Mouse (Mus musculus): ENCODE data around the gene Gsg1. TPM values are rescaled to one million over a fixed set of nuclear protein-coding genes. Genes with fewer than 3 reads are reported as not detected.

Gene Gsg1
- polyA plus RNA-seq, 1 experiment from 2014 or later, result 0.13 TPM

DNA sequence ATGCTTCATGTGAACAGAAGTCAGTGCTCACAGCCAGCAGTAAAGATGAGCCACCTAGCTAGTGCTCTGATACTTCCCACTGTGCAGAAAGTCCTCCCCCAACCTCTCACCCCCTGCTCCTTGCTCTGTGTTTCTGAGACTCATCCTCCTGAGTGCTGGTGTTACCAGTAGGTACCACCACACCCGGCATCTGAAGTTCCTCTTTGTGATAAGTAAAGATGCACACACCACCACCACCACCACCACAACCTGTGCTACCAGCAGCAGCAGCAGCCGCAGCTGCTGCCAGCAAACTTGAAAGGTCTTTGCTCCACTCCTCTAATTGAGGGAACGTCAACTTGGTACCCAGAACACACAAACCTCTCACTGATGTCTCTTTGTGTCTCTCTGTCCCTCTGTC, 13.1 kb upstream of the Gsg1 start:
- H3K27ac ChIP-seq (ENCODE audit: low read length), result no peak overlapping the region
- no peaks in the 10 kb centered on the region for H3K9me3 ChIP-seq (replicated peaks; ENCODE audit: control insufficient read depth, low read length)
- no peak overlapping the region for H3K4me2 ChIP-seq (ENCODE audit: low read depth, low read length)
- no peak overlapping the region for H3K4me3 ChIP-seq (ENCODE audit: low read depth, low read length)
- no peaks in the 10 kb centered on the region for H3K27me3 ChIP-seq (ENCODE audit: control insufficient read depth, insufficient read depth, low read depth, low read length)
- H3K9ac ChIP-seq (ENCODE audit: low read depth, low read length), result no peak overlapping the region
- no peak for ATAC-seq (ENCODE audit: low read depth)
- H3K4me1 ChIP-seq (ENCODE audit: control insufficient read depth, low read depth, low read length), result no peaks in the 10 kb centered on the region
- WGBS (ENCODE audit: insufficient replicate concordance), result 24% methylated on average over 3 of the region's 3 CpGs
- no peaks in the 10 kb centered on the region for H3K36me3 ChIP-seq (ENCODE audit: control insufficient read depth, insufficient read depth)

GRCm38 (mm10) chr6:135266056-135266455, 11.9 kb upstream of the Gsg1 start:
- ATAC-seq (ENCODE audit: low read depth), result no peak
- WGBS (ENCODE audit: insufficient replicate concordance), result 56% methylated on average over 1 of the region's 1 CpGs
- Histone ChIP-seq H3K27ac (ENCODE audit: low read length) (no peak overlapping the region), H3K9me3 (replicated peaks; ENCODE audit: control insufficient read depth, low read length) (no peaks in the 10 kb centered on the region), H3K36me3 (ENCODE audit: control insufficient read depth, insufficient read depth) (no peaks in the 10 kb centered on the region), H3K9ac (ENCODE audit: low read depth, low read length) (no peak overlapping the region), H3K4me2 (ENCODE audit: low read depth, low read length) (no peak overlapping the region), H3K4me1 (ENCODE audit: control insufficient read depth, low read depth, low read length) (no peaks in the 10 kb centered on the region), H3K4me3 (ENCODE audit: low read depth, low read length) (no peak overlapping the region), H3K27me3 (ENCODE audit: control insufficient read depth, insufficient read depth, low read depth, low read length) (no peaks in the 10 kb centered on the region)

DNA sequence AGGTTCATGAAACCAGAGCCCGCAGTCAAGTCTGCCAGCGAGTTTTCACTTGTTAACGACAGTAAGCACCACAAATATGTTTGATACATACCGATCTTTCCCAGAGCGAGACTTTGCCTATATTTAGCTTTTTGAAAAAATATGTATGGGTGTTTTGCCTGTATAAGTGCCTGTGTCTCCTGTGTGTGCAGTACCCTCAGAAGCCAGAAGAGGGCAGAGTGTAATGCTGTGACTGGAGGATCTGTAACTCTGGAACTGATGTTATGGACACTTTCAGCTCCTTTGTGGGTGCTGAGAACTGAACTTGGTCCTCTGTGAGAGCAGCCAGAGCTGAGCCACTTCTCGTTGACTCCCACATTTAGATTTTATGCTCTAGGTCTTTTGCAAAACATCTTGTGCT, 10.0 kb upstream of the Gsg1 start:
- no peak for ATAC-seq (ENCODE audit: low read depth)

DNA sequence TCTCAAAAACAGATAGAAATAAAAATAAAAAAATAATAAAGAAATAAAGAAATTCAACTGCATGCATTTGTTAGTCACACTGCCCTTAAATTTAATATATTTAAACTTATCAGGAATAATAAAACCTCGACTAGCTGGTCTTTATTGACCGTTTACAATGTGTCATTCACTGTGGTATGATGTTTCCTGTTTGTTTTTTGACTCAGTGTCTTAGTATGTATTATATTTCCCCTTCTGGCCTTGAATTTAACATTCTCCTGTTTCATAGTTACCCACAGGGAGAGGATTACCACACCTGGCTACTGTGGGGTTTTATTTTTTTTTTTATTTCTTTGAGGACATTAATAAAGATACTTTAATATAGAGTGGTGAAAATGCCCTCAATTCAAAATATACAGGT, 8.4 kb upstream of the Gsg1 start:
- no peaks in the 10 kb centered on the region for H3K9me3 ChIP-seq (replicated peaks; ENCODE audit: control insufficient read depth, low read length)
- no peaks in the 10 kb centered on the region for H3K36me3 ChIP-seq (ENCODE audit: control insufficient read depth, insufficient read depth)
- no peaks in the 10 kb centered on the region for H3K27me3 ChIP-seq (ENCODE audit: control insufficient read depth, insufficient read depth, low read depth, low read length)
- 36% methylated on average over 2 of the region's 2 CpGs for WGBS (ENCODE audit: insufficient replicate concordance)
- no peak for ATAC-seq (ENCODE audit: low read depth)
- no peak overlapping the region for H3K4me2 ChIP-seq (ENCODE audit: low read depth, low read length)
- no peaks in the 10 kb centered on the region for H3K4me1 ChIP-seq (ENCODE audit: control insufficient read depth, low read depth, low read length)
- no peak overlapping the region for H3K4me3 ChIP-seq (ENCODE audit: low read depth, low read length)
- no peak overlapping the region for H3K27ac ChIP-seq (ENCODE audit: low read length)
- no peak overlapping the region for H3K9ac ChIP-seq (ENCODE audit: low read depth, low read length)

More for the DNA sequence above, 10.0 kb upstream of the Gsg1 start:
- Histone ChIP-seq H3K4me3 (ENCODE audit: low read depth, low read length) (no peak overlapping the region), H3K4me2 (ENCODE audit: low read depth, low read length) (no peak overlapping the region), H3K27ac (ENCODE audit: low read length) (no peak overlapping the region), H3K9me3 (replicated peaks; ENCODE audit: control insufficient read depth, low read length) (no peaks in the 10 kb centered on the region), H3K4me1 (ENCODE audit: control insufficient read depth, low read depth, low read length) (no peaks in the 10 kb centered on the region), H3K9ac (ENCODE audit: low read depth, low read length) (no peak overlapping the region), H3K27me3 (ENCODE audit: control insufficient read depth, insufficient read depth, low read depth, low read length) (no peaks in the 10 kb centered on the region), H3K36me3 (ENCODE audit: control insufficient read depth, insufficient read depth) (no peaks in the 10 kb centered on the region)
- 79% methylated on average over 6 of the region's 6 CpGs for WGBS (ENCODE audit: insufficient replicate concordance)

- Histone ChIP-seq H3K4me3 (ENCODE audit: low read depth, low read length) (no peak overlapping the region), H3K36me3 (ENCODE audit: control insufficient read depth, insufficient read depth) (no peaks in the 10 kb centered on the region), H3K4me2 (ENCODE audit: low read depth, low read length) (no peak overlapping the region), H3K27ac (ENCODE audit: low read length) (no peak overlapping the region), H3K27me3 (ENCODE audit: control insufficient read depth, insufficient read depth, low read depth, low read length) (no peaks in the 10 kb centered on the region), H3K9ac (ENCODE audit: low read depth, low read length) (no peak overlapping the region), H3K4me1 (ENCODE audit: control insufficient read depth, low read depth, low read length) (no peaks in the 10 kb centered on the region), H3K9me3 (replicated peaks; ENCODE audit: control insufficient read depth, low read length) (no peaks in the 10 kb centered on the region)
- WGBS (ENCODE audit: insufficient replicate concordance), result 63% methylated on average over 9 of the region's 9 CpGs
- no peak for ATAC-seq (ENCODE audit: low read depth)
Observed at GRCm38 (mm10) chr6:135261124-135261523, 7.0 kb upstream of the Gsg1 start.

DNA sequence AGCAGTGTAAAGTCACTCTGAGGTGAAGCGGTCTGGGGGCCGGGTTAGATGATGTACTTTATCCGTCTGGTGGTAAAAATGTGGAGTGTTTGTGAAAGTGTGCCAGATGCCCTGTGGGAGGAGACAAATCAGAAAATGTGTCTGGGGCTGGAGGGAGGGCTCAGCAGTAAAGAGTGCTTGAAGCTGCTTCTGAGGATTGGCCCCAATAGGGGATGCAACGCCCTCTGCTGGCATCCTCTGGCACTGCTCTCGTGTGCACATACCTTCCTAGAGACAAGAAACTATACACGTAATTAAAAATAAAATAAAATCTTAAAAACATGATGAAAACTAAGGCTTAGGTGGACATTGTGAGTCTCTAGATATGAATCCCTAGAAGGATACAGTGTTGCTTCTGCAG, 6.3 kb upstream of the Gsg1 start:
- Histone ChIP-seq H3K27me3 (ENCODE audit: control insufficient read depth, insufficient read depth, low read depth, low read length) (no peaks in the 10 kb centered on the region), H3K9me3 (replicated peaks; ENCODE audit: control insufficient read depth, low read length) (no peaks in the 10 kb centered on the region), H3K36me3 (ENCODE audit: control insufficient read depth, insufficient read depth) (no peaks in the 10 kb centered on the region), H3K4me1 (ENCODE audit: control insufficient read depth, low read depth, low read length) (no peaks in the 10 kb centered on the region), H3K4me3 (ENCODE audit: low read depth, low read length) (no peak overlapping the region), H3K4me2 (ENCODE audit: low read depth, low read length) (no peak overlapping the region), H3K9ac (ENCODE audit: low read depth, low read length) (no peak overlapping the region), H3K27ac (ENCODE audit: low read length) (no peak overlapping the region)
- no peak for ATAC-seq (ENCODE audit: low read depth)
- 77% methylated on average over 6 of the region's 6 CpGs for WGBS (ENCODE audit: insufficient replicate concordance)

GRCm38 (mm10) chr6:135252728-135253077, 1.4 kb downstream of the Gsg1 start:
- Histone ChIP-seq H3K4me2 (ENCODE audit: low read depth, low read length) (no peak overlapping the region), H3K4me3 (ENCODE audit: low read depth, low read length) (no peak overlapping the region), H3K36me3 (ENCODE audit: control insufficient read depth, insufficient read depth) (no peaks in the 10 kb centered on the region), H3K27ac (ENCODE audit: low read length) (no peak overlapping the region), H3K9me3 (replicated peaks; ENCODE audit: control insufficient read depth, low read length) (no peaks in the 10 kb centered on the region), H3K4me1 (ENCODE audit: control insufficient read depth, low read depth, low read length) (no peaks in the 10 kb centered on the region; the same call in none of the 2 replicates), H3K27me3 (ENCODE audit: control insufficient read depth, insufficient read depth, low read depth, low read length) (peaks cover 23% of the 10 kb centered on the region), H3K9ac (ENCODE audit: low read depth, low read length) (no peak overlapping the region)
- peak; percentile 30; the same call in 1 of the 2 replicates for ATAC-seq (ENCODE audit: low read depth)
- WGBS (ENCODE audit: insufficient replicate concordance), result 4% methylated on average over 16 of the region's 16 CpGs

DNA sequence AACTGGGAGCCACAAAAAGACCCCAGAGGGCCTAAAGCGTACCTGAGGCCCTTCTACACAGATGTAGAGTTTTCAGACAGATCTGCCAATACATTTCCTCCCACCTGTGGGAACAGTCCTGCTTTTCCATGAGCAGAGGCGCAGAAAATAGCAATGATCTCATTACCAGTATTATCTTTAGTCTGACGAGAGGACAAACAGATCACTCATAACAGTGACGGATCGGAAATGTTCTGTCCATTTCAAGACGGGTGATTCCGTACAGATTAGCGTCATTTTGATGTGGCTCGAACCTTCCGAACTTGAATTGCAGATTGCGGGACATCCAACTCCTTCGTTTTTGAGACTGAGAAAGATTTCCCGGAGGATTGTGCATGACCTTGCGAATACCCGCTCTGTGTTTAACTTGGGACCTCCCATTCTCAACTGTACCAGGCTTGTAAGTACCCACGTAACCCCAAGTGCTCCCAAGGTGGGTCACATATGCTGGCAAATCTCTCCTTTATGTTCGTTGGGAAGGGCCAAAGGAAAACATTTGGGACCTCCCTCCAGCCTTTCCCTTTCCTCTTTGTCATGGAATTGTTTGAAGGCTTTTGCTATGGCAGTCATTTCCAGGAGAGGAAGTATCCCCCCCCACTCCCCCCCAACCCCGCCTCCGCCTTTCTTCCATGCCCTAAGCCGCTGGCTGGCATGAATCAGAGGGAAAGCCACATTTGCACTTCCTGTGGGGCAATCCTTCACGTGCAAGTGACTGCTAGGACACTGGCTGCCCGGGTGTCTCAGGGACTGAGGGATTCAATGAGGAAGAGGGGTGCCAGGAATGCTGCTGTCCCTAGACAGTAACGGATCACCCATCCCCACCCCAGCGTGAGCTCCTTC, 2.1 kb downstream of the Gsg1 start:
- H3K4me1 ChIP-seq (ENCODE audit: control insufficient read depth, low read depth, low read length), result no peaks in the 10 kb centered on the region; the same call in none of the 2 replicates
- H3K4me3 ChIP-seq (ENCODE audit: low read depth, low read length), result no peak overlapping the region
- H3K9me3 ChIP-seq (replicated peaks; ENCODE audit: control insufficient read depth, low read length), result no peaks in the 10 kb centered on the region
- H3K36me3 ChIP-seq (ENCODE audit: control insufficient read depth, insufficient read depth), result no peaks in the 10 kb centered on the region
- 41% methylated on average over 24 of the region's 24 CpGs for WGBS (ENCODE audit: insufficient replicate concordance)
- H3K9ac ChIP-seq (ENCODE audit: low read depth, low read length), result no peak overlapping the region
- H3K27me3 ChIP-seq (ENCODE audit: control insufficient read depth, insufficient read depth, low read depth, low read length), result peaks cover 23% of the 10 kb centered on the region
- H3K4me2 ChIP-seq (ENCODE audit: low read depth, low read length), result no peak overlapping the region
- 0 out of 2 replicates have a peak, but pooled peaks have one; percentile 11 for ATAC-seq (ENCODE audit: low read depth)
- H3K27ac ChIP-seq (ENCODE audit: low read length), result no peak overlapping the region

GRCm38 (mm10) chr6:135250926-135251699, 3.0 kb downstream of the Gsg1 start:
- ATAC-seq (ENCODE audit: low read depth), result no peak
- Histone ChIP-seq H3K9ac (ENCODE audit: low read depth, low read length) (no peak overlapping the region), H3K4me1 (ENCODE audit: control insufficient read depth, low read depth, low read length) (no peaks in the 10 kb centered on the region; the same call in none of the 2 replicates), H3K9me3 (replicated peaks; ENCODE audit: control insufficient read depth, low read length) (no peaks in the 10 kb centered on the region), H3K4me3 (ENCODE audit: low read depth, low read length) (no peak overlapping the region), H3K36me3 (ENCODE audit: control insufficient read depth, insufficient read depth) (no peaks in the 10 kb centered on the region), H3K27ac (ENCODE audit: low read length) (no peak overlapping the region), H3K27me3 (ENCODE audit: control insufficient read depth, insufficient read depth, low read depth, low read length) (peaks cover 23% of the 10 kb centered on the region), H3K4me2 (ENCODE audit: low read depth, low read length) (no peak overlapping the region)
- 53% methylated on average over 19 of the region's 19 CpGs for WGBS (ENCODE audit: insufficient replicate concordance)

All from liver, embryonic 16.5 days (tissue).